Mouse (Mus musculus): ENCODE results near the gene Epsti1.

DNA sequence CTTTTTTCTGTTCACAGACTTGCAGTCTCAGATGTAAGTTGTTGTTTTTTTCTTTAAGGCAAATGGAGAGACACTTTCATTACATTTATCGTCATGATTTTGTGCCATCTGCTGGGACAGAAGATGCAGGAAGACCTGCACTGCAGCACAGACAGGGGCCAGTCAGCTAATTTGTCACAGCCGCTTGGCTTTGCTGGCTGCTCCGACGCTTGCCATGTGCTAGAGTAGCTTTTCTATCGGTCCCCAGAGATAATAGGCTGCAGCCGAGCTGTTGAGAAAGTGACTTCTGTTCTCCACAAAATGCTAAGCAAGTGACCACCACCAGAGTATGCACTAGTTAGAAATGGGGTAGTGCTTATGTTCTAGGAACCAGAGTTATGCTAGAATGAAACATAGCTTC, 104.0 kb downstream of the Epsti1 start:
- no peak for TF ChIP-seq GATA1 (IDR thresholded peaks at IDR 0.05; ENCODE audit: low read length)
- no peak for TF ChIP-seq TAL1 (IDR thresholded peaks at IDR 0.05; ENCODE audit: low read length)

Measured in erythroblast, embryonic 14.5 days (primary cell).